Mouse (Mus musculus) urinary bladder, postnatal 0 days (tissue): ENCODE data around the gene Ect2. TPM values are rescaled to one million over a fixed set of nuclear protein-coding genes. Genes with fewer than 3 reads are reported as not detected.

Experiments used
- polyA plus RNA-seq: library from polyadenylated mRNA; unstranded; fragments of >200 nt; fragmentation: Nextera tagmentation; extraction: Ambion mirVana; gene quantifications from 2 replicates; pipeline ENCODE4 v1.2.1, GENCODE M21; 2015

Ect2 gene
- 7.1 and 11.5 TPM in 2 replicates for polyA plus RNA-seq

GRCm38 (mm10) chr3:27153701-27154209 is at the start of gene Ect2:
Gene Ect2 (minus strand): TSS chr3:27153878.

GRCm38 (mm10) chr3:27182733-27183600 is 29.3 kb upstream of the Ect2 start, which contains the start of gene Nceh1:
Gene Nceh1 (plus strand): TSS chr3:27182965.

Other genes with a start within 250 kb of the Ect2 start
- gene Nceh1, start 29.1 kb upstream of the Ect2 start, polyA plus RNA-seq, result 6.2 and 6.4 TPM in 2 replicates
- 0.23 and 0.33 TPM in 2 replicates for gene Tnfsf10, start 163.2 kb upstream of the Ect2 start, polyA plus RNA-seq
- not detected in 2 replicates for gene Ghsr, start 217.5 kb upstream of the Ect2 start, polyA plus RNA-seq